Mouse (Mus musculus) olfactory bulb, adult 2 months (tissue): ENCODE results near the gene Lrba. TPM values are rescaled to one million over a fixed set of nuclear protein-coding genes. Genes with fewer than 3 reads are reported as not detected.

Experiments
- H3K27ac ChIP-seq: fragments of 200-500 bp; 2 replicates; pipeline ENCODE4 v1.5.1; 2012; ENCODE audit warnings: low read depth, low read length; ENCODE audit not compliant: insufficient read depth
- H3K4me1 ChIP-seq: fragments of 200-500 bp; 2 replicates; pipeline ENCODE4 v1.6.1; 2012; ENCODE audit warnings: low read length; ENCODE audit not compliant: control insufficient read depth, insufficient read depth
- H3K4me3 ChIP-seq: fragments of 200-500 bp; 2 replicates; pipeline ENCODE4 v1.5.1; 2012; ENCODE audit warnings: mild to moderate bottlenecking, low read depth, low read length, moderate library complexity; ENCODE audit not compliant: insufficient read depth
- CTCF ChIP-seq: fragments of 200-500 bp; IDR thresholded peaks from 2 replicates; pipeline ENCODE4 v1.5.1; 2012; ENCODE audit warnings: low read depth, mild to moderate bottlenecking, low read length, moderate library complexity; ENCODE audit not compliant: insufficient read depth
- POLR2A ChIP-seq: fragments of 200-500 bp; IDR thresholded peaks from 2 replicates; pipeline ENCODE4 v1.6.1; 2012; ENCODE audit warnings: mild to moderate bottlenecking, low read depth, low read length, moderate library complexity; ENCODE audit not compliant: insufficient read depth
- WGBS: fragments of 180-500 bp; shearing (Covaris S2); methylation state at CpG from one replicate; pipeline ENCODE4 v1.1.7; 2018; 5-methylcytosine and 5-hydroxymethylcytosine counted together
- polyA plus RNA-seq: library from polyadenylated mRNA; stranded (reverse); fragments of >200 nt; gene quantifications from 2 replicates; pipeline ENCODE4 v1.2.4, GENCODE M21; 2012; ENCODE audit warnings: low replicate concordance; ENCODE audit not compliant: missing spikeins, insufficient read depth, insufficient read length

Lrba gene
- polyA plus RNA-seq, 1 experiment, result not detected

- TF ChIP-seq CTCF, result no peak
- no peak for TF ChIP-seq POLR2A
- Histone ChIP-seq H3K27ac (no peak overlapping the region), H3K4me3 (no peak overlapping the region), H3K4me1 (peaks cover 3% of the 10 kb centered on the region)
- WGBS, result 78% methylated on average over 8 of the region's 8 CpGs
Observed at GRCm38 (mm10) chr3:86247193-86247592, 22.7 kb downstream of the Lrba start.

- TF ChIP-seq CTCF, result no peak
- no peak for TF ChIP-seq POLR2A
- no peak overlapping the region for H3K27ac ChIP-seq
- no peak overlapping the region for H3K4me3 ChIP-seq
- 71% methylated on average over 1 of the region's 1 CpGs for WGBS
- peaks cover 3% of the 10 kb centered on the region for H3K4me1 ChIP-seq
Observed at GRCm38 (mm10) chr3:86251212-86251611, 26.7 kb downstream of the Lrba start.

- H3K4me1 ChIP-seq, result no peaks in the 10 kb centered on the region
- H3K27ac ChIP-seq, result no peak overlapping the region
Observed at GRCm38 (mm10) chr3:86252588-86252987, 28.1 kb downstream of the Lrba start.

GRCm38 (mm10) chr3:86253071-86253470 is 28.6 kb downstream of the Lrba start:
- no peak overlapping the region for H3K4me3 ChIP-seq
- TF ChIP-seq POLR2A (no peak), CTCF (no peak)
- H3K4me1 ChIP-seq, result no peaks in the 10 kb centered on the region
- 72% methylated on average over 3 of the region's 3 CpGs for WGBS
- no peak overlapping the region for H3K27ac ChIP-seq

More at GRCm38 (mm10) chr3:86252588-86252987, 28.1 kb downstream of the Lrba start:
- TF ChIP-seq CTCF, result no peak
- TF ChIP-seq POLR2A, result no peak
- H3K4me3 ChIP-seq, result no peak overlapping the region

- Histone ChIP-seq H3K4me3 (no peak overlapping the region), H3K27ac (no peak overlapping the region), H3K4me1 (no peaks in the 10 kb centered on the region)
- TF ChIP-seq CTCF, result no peak
- no peak for TF ChIP-seq POLR2A
- 79% methylated on average over 1 of the region's 1 CpGs for WGBS
Observed at GRCm38 (mm10) chr3:86253791-86254190, 29.3 kb downstream of the Lrba start.

- WGBS, result 17% methylated on average over 1 of the region's 1 CpGs
- Histone ChIP-seq H3K27ac (no peak overlapping the region), H3K4me1 (no peaks in the 10 kb centered on the region), H3K4me3 (no peak overlapping the region)
- TF ChIP-seq CTCF, result no peak
- no peak for TF ChIP-seq POLR2A
Observed at GRCm38 (mm10) chr3:86268074-86268702, 43.7 kb downstream of the Lrba start.

GRCm38 (mm10) chr3:86275651-86276050 is 51.2 kb downstream of the Lrba start:
- H3K27ac ChIP-seq, result no peak overlapping the region
- TF ChIP-seq POLR2A (no peak), CTCF (no peak)
- H3K4me3 ChIP-seq, result no peak overlapping the region
- H3K4me1 ChIP-seq, result peaks cover 3% of the 10 kb centered on the region; the same call in 1 of the 2 replicates
- WGBS, result 70% methylated on average over 1 of the region's 1 CpGs

- H3K4me1 ChIP-seq, result peaks cover 2% of the 10 kb centered on the region; the same call in 1 of the 2 replicates
- H3K4me3 ChIP-seq, result no peak overlapping the region
- H3K27ac ChIP-seq, result no peak overlapping the region
- WGBS, result 34% methylated on average over 8 of the region's 8 CpGs
- TF ChIP-seq POLR2A (no peak), CTCF (no peak)
Observed at GRCm38 (mm10) chr3:86291326-86291725, 66.8 kb downstream of the Lrba start.

- TF ChIP-seq CTCF (no peak), POLR2A (no peak)
- 97% methylated on average over 1 of the region's 1 CpGs for WGBS
- H3K4me1 ChIP-seq, result peaks cover 2% of the 10 kb centered on the region; the same call in 1 of the 2 replicates
- no peak overlapping the region for H3K4me3 ChIP-seq
- H3K27ac ChIP-seq, result no peak overlapping the region
Observed at GRCm38 (mm10) chr3:86294866-86295265, 70.4 kb downstream of the Lrba start.

GRCm38 (mm10) chr3:86296214-86296613 is 71.7 kb downstream of the Lrba start:
- Histone ChIP-seq H3K4me1 (peaks cover 2% of the 10 kb centered on the region; the same call in 1 of the 2 replicates), H3K27ac (no peak overlapping the region), H3K4me3 (no peak overlapping the region)
- 60% methylated on average over 8 of the region's 8 CpGs for WGBS
- no peak for TF ChIP-seq CTCF
- TF ChIP-seq POLR2A, result no peak

- no peak overlapping the region for H3K4me3 ChIP-seq
- no peaks in the 10 kb centered on the region for H3K4me1 ChIP-seq
- H3K27ac ChIP-seq, result no peak overlapping the region
- no peak for TF ChIP-seq POLR2A
- TF ChIP-seq CTCF, result no peak
- WGBS, result 93% methylated on average over 2 of the region's 2 CpGs
Observed at GRCm38 (mm10) chr3:86308833-86309232, 84.4 kb downstream of the Lrba start.
